Mouse (Mus musculus) G1E (cell line): Measurements from ENCODE around the gene Zdhhc13. TPM values are rescaled to one million over a fixed set of nuclear protein-coding genes. Genes with fewer than 3 reads are reported as not detected.

Experiments
- ATAC-seq: 2 replicates; pipeline ENCODE4 v1.8.0; 2016; ENCODE audit warnings: mild to moderate bottlenecking; ENCODE audit not compliant: insufficient number of reproducible peaks, poor library complexity, low FRiP score, severe bottlenecking; ENCODE audit errors: extremely low read depth
- DNase-seq: peaks from one replicate; pipeline ENCODE4 v3.0.0; 2012; ENCODE audit warnings: low spot score
- H3K27me3 ChIP-seq: 2 replicates; pipeline ENCODE4 v1.6.1; 2012; ENCODE audit warnings: mild to moderate bottlenecking, low read length, inconsistent platforms; ENCODE audit not compliant: insufficient read depth
- H3K36me3 ChIP-seq: replicated peaks from 2 replicates; pipeline ENCODE3; 2012; ENCODE audit warnings: mild to moderate bottlenecking, inconsistent platforms
- H3K4me1 ChIP-seq: 2 replicates; pipeline ENCODE4 v1.6.1; 2012; ENCODE audit warnings: low read depth, low read length, inconsistent platforms, mixed read lengths; ENCODE audit not compliant: insufficient read depth
- H3K4me3 ChIP-seq: 2 replicates; pipeline ENCODE4 v1.5.1; 2012; ENCODE audit warnings: low read depth, mild to moderate bottlenecking, inconsistent platforms, low read length, moderate library complexity, mixed read lengths
- H3K9me3 ChIP-seq: replicated peaks from 2 replicates; pipeline ENCODE4 v1.6.1; 2012; ENCODE audit warnings: inconsistent platforms
- CTCF ChIP-seq: IDR thresholded peaks from 2 replicates; pipeline ENCODE4 v1.5.1; 2012; ENCODE audit warnings: low read depth, low read length, inconsistent platforms, mixed read lengths
- GATA1 ChIP-seq: IDR thresholded peaks from 2 replicates; pipeline ENCODE4 v1.6.1; 2012; ENCODE audit warnings: borderline replicate concordance, low read length, inconsistent platforms, mixed read lengths
- GATA2 ChIP-seq: IDR thresholded peaks from 2 replicates; pipeline ENCODE4 v1.6.1; 2012; ENCODE audit warnings: low read depth, low read length, inconsistent platforms, borderline replicate concordance
- POLR2AphosphoS5 ChIP-seq: IDR thresholded peaks from 2 replicates; pipeline ENCODE4 v1.6.1; 2012; ENCODE audit warnings: low read depth, low read length, inconsistent platforms; ENCODE audit not compliant: insufficient replicate concordance
- TAL1 ChIP-seq: conservative IDR thresholded peaks from 2 replicates; pipeline ENCODE4 v1.6.1; 2012; ENCODE audit warnings: low read depth, low read length, inconsistent platforms, mixed read lengths
- polyA plus RNA-seq: library from polyadenylated mRNA; stranded (reverse); fragments of >175 nt; gene quantifications from 2 replicates; pipeline ENCODE4 v1.2.3, GENCODE M21; 2012
- total RNA-seq, 2 experiments: library from RNA; stranded (forward) in 1 of 2; stranded (reverse) in 1 of 2; fragments of 200-1000 nt in 1 of 2; fragments of >200 nt in 1 of 2; fragmentation: Nextera tagmentation in 1 of 2; gene quantifications; 2 replicates each; pipeline ENCODE4 v1.2.3; 2014 to 2017

Gene Zdhhc13
- total and polyA plus RNA-seq, 3 experiments: 6.5 to 37.5 (median 31.0) TPM

GRCm38 (mm10) chr7:48855461-48855860 lies 66.7 kb downstream of the Zdhhc13 start:
- H3K9me3 ChIP-seq: no peaks in the 10 kb centered on the region
- no peaks in the 10 kb centered on the region for H3K4me1 ChIP-seq
- H3K4me3 ChIP-seq: no peak overlapping the region
- no peaks in the 10 kb centered on the region for H3K27me3 ChIP-seq
- TF ChIP-seq GATA2 (no peak), CTCF (no peak), TAL1 (no peak), POLR2AphosphoS5 (no peak)
- ATAC-seq: no peak
- DNase-seq: no peak
- no peaks in the 10 kb centered on the region for H3K36me3 ChIP-seq

- H3K9me3 ChIP-seq: no peaks in the 10 kb centered on the region
- H3K4me3 ChIP-seq: no peak overlapping the region
- H3K4me1 ChIP-seq: 0 out of 2 replicates have a peak, but pooled peaks cover 2% of the 10 kb centered on the region
- TF ChIP-seq POLR2AphosphoS5 (no peak), TAL1 (no peak), CTCF (no peak), GATA1 (no peak), GATA2 (no peak)
- peaks cover 3% of the 10 kb centered on the region for H3K36me3 ChIP-seq
- DNase-seq (no peak), ATAC-seq (no peak)
- no peaks in the 10 kb centered on the region for H3K27me3 ChIP-seq
Observed at GRCm38 (mm10) chr7:48858257-48858656, 69.5 kb downstream of the Zdhhc13 start.

- ATAC-seq (no peak), DNase-seq (no peak)
- no peak overlapping the region for H3K4me3 ChIP-seq
- no peak for TF ChIP-seq GATA2
- TF ChIP-seq CTCF: no peak
- TF ChIP-seq TAL1: no peak
- no peak for TF ChIP-seq GATA1
- no peak for TF ChIP-seq POLR2AphosphoS5
- peaks cover 12% of the 10 kb centered on the region for H3K36me3 ChIP-seq
- H3K9me3 ChIP-seq: no peaks in the 10 kb centered on the region
- H3K4me1 ChIP-seq: peaks cover 11% of the 10 kb centered on the region
- H3K27me3 ChIP-seq: no peaks in the 10 kb centered on the region
Observed at GRCm38 (mm10) chr7:48859362-48859761, 70.6 kb downstream of the Zdhhc13 start.

- TF ChIP-seq GATA2 (no peak), POLR2AphosphoS5 (no peak), TAL1 (no peak), CTCF (no peak), GATA1 (no peak)
- Histone ChIP-seq H3K4me1 (peaks cover 26% of the 10 kb centered on the region), H3K9me3 (no peaks in the 10 kb centered on the region), H3K27me3 (no peaks in the 10 kb centered on the region), H3K4me3 (no peak overlapping the region), H3K36me3 (peaks cover 25% of the 10 kb centered on the region)
- ATAC-seq: no peak
- no peak for DNase-seq
Observed at GRCm38 (mm10) chr7:48860948-48861347, 72.1 kb downstream of the Zdhhc13 start.

GRCm38 (mm10) chr7:48861796-48862195 lies 73.0 kb downstream of the Zdhhc13 start:
- Histone ChIP-seq H3K36me3 (peaks cover 31% of the 10 kb centered on the region), H3K4me1 (peaks cover 29% of the 10 kb centered on the region), H3K27me3 (no peaks in the 10 kb centered on the region), H3K9me3 (no peaks in the 10 kb centered on the region), H3K4me3 (no peak overlapping the region)
- ATAC-seq: no peak
- no peak for DNase-seq
- TF ChIP-seq GATA2 (no peak), CTCF (no peak), GATA1 (no peak), POLR2AphosphoS5 (no peak), TAL1 (no peak)

GRCm38 (mm10) chr7:48864199-48864598 lies 75.4 kb downstream of the Zdhhc13 start:
- Histone ChIP-seq H3K4me1 (peaks cover 31% of the 10 kb centered on the region), H3K36me3 (peaks cover 54% of the 10 kb centered on the region)

More at GRCm38 (mm10) chr7:48864199-48864598, 75.4 kb downstream of the Zdhhc13 start:
- Histone ChIP-seq H3K4me3 (no peak overlapping the region), H3K9me3 (no peaks in the 10 kb centered on the region), H3K27me3 (no peaks in the 10 kb centered on the region)
- TF ChIP-seq GATA2 (no peak), CTCF (no peak), GATA1 (no peak), POLR2AphosphoS5 (no peak), TAL1 (no peak)
- ATAC-seq (no peak), DNase-seq (no peak)
